Mouse (Mus musculus) liver, embryonic 11.5 days (tissue): ENCODE measurements around the gene Stt3b. TPM values are rescaled to one million over a fixed set of nuclear protein-coding genes. Genes with fewer than 3 reads are reported as not detected.
A peak's percentile ranks its signal among the peaks of the same experiment; 100 is the strongest.

Source experiments
- ATAC-seq: fragments of 200-750 bp; cut with Nextera tagmentation; replicated peaks from 2 replicates; pipeline ENCODE4 v1.8.0; 2017; ENCODE audit warnings: moderate number of reproducible peaks, mild to moderate bottlenecking, moderate TSS enrichment, moderate library complexity; ENCODE audit not compliant: low FRiP score
- DNase-seq: peaks from one replicate; pipeline ENCODE4 v3.0.0-alpha.2; 2017; ENCODE audit warnings: low spot score
- H3K27ac ChIP-seq: fragments of 300-500 bp; sonication (generic); 2 replicates; pipeline ENCODE4 v1.5.1; 2014; ENCODE audit warnings: mild to moderate bottlenecking, low read depth, low read length, control low read depth
- H3K27me3 ChIP-seq: fragments of 300-500 bp; sonication (generic); replicated peaks from 2 replicates; pipeline ENCODE4 v1.6.1; 2014; ENCODE audit warnings: low read length, mixed read lengths; ENCODE audit not compliant: control insufficient read depth, insufficient read depth
- H3K36me3 ChIP-seq: fragments of 300-500 bp; sonication (generic); 2 replicates; pipeline ENCODE4 v1.6.1; 2014; ENCODE audit warnings: mild to moderate bottlenecking, low read length, moderate library complexity, mixed read lengths; ENCODE audit not compliant: control insufficient read depth, insufficient read depth
- H3K4me1 ChIP-seq: fragments of 300-500 bp; sonication (generic); replicated peaks from 2 replicates; pipeline ENCODE4 v1.6.1; 2014; ENCODE audit warnings: low read length, mixed read lengths; ENCODE audit not compliant: control insufficient read depth, insufficient read depth
- H3K4me2 ChIP-seq: fragments of 300-500 bp; sonication (generic); 2 replicates; pipeline ENCODE4 v1.6.1; 2014; ENCODE audit warnings: mild to moderate bottlenecking, control low read depth, moderate library complexity
- H3K4me3 ChIP-seq: fragments of 300-500 bp; sonication (generic); 2 replicates; pipeline ENCODE4 v1.5.1; 2014; ENCODE audit warnings: low read depth, low read length, control low read depth
- H3K9ac ChIP-seq: fragments of 300-500 bp; sonication (generic); 2 replicates; pipeline ENCODE4 v1.6.1; 2014; ENCODE audit warnings: low read depth, low read length, control low read depth
- H3K9me3 ChIP-seq: fragments of 300-500 bp; sonication (generic); 2 replicates; pipeline ENCODE4 v1.6.1; 2016; ENCODE audit warnings: low read length, inconsistent platforms, mixed read lengths; ENCODE audit not compliant: control insufficient read depth
- WGBS: fragments of 180-500 bp; shearing (Covaris S2); extraction: QIAGEN DNeasy Blood & Tissue Kit; methylation state at CpG from one replicate; pipeline ENCODE4 v1.1.7; 2014; 5-methylcytosine and 5-hydroxymethylcytosine counted together
- polyA plus RNA-seq: library from polyadenylated mRNA; unstranded; fragments of >200 nt; fragmentation: Nextera tagmentation; extraction: Ambion mirVana; gene quantifications from 2 replicates; pipeline ENCODE4 v1.2.1, GENCODE M21; 2014

Stt3b gene
- polyA plus RNA-seq, 1 experiment from 2014 or later = 113 TPM

DNA sequence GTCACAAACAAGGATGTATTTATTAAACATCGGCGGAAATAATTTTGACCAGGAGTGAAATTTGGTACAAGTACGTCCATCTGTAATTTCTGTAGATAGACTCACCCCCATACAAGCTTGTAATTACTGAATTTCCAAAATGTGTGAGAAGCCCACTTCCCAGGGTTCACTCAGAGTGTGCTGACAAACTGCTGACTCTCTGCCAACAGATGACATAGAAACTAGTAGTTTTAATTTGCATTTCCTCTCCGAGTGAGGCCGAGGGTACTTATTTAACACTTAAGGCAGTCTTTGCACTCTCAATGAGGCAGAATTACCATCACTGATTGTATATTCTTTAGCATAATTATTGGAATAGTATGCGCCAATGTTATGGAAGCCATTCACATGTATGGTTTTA, 12.2 kb upstream of the Stt3b start:
- Histone ChIP-seq H3K27me3 (no peaks in the 10 kb centered on the region), H3K9ac (no peak overlapping the region), H3K27ac (no peak overlapping the region), H3K9me3 (no peaks in the 10 kb centered on the region), H3K36me3 (no peaks in the 10 kb centered on the region), H3K4me3 (no peak overlapping the region), H3K4me1 (no peaks in the 10 kb centered on the region), H3K4me2 (no peak overlapping the region)
- DNase-seq (no peak), ATAC-seq (no peak)
- 87% methylated on average over 6 of the region's 6 CpGs for WGBS

DNA sequence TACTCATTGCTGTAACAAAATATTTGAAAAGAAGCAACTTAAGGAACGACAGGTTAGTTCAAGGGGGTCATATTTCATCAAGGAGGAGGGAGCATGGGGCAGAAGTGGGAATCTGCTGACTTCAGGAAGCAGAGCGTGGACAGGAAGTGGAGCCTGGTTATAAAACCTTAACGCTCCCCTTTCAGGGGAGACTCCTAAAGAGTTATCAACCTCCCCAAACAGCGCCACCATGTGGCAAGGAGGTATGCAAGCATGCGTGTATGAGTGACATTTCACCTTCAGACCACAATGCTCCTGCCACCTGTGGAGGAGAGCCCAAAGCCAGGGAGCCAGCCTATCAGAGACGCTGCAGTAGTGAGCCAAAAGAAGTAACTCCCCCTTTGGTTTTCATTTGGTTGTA, 10.8 kb upstream of the Stt3b start:
- H3K36me3 ChIP-seq = no peaks in the 10 kb centered on the region
- no peak overlapping the region for H3K4me3 ChIP-seq
- 75% methylated on average over 6 of the region's 6 CpGs for WGBS
- no peaks in the 10 kb centered on the region for H3K4me1 ChIP-seq
- H3K9me3 ChIP-seq = no peaks in the 10 kb centered on the region
- H3K27ac ChIP-seq = no peak overlapping the region
- no peak for DNase-seq
- H3K27me3 ChIP-seq = no peaks in the 10 kb centered on the region
- ATAC-seq = no peak
- H3K9ac ChIP-seq = no peak overlapping the region
- H3K4me2 ChIP-seq = no peak overlapping the region

DNA sequence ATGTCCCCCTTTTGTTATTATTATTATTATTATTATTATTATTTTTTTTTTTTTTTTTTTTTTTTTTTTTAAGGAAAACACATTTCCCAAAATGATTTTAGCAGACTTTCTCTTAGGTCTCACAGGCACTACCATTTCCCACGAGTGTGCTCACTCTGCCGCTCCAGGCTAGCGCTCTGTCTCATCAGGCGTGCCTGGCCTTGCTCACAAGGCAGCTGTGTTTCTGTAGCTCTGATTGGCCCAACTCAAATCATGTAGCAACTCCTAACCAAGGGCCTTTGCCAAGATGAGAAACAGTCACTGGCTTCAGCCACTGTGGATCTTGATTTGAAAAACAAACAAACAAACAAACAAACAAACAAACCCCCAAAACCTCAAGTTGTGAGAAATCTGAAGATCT, 9.9 kb upstream of the Stt3b start:
- Histone ChIP-seq H3K4me2 (no peak overlapping the region), H3K9me3 (no peaks in the 10 kb centered on the region; the same call in 1 of the 2 replicates), H3K36me3 (no peaks in the 10 kb centered on the region), H3K9ac (no peak overlapping the region), H3K4me1 (no peaks in the 10 kb centered on the region; the same call in 1 of the 2 replicates), H3K27ac (no peak overlapping the region), H3K27me3 (no peaks in the 10 kb centered on the region), H3K4me3 (no peak overlapping the region)
- DNase-seq = no peak
- ATAC-seq = no peak
- WGBS = 85% methylated on average over 4 of the region's 4 CpGs

DNA sequence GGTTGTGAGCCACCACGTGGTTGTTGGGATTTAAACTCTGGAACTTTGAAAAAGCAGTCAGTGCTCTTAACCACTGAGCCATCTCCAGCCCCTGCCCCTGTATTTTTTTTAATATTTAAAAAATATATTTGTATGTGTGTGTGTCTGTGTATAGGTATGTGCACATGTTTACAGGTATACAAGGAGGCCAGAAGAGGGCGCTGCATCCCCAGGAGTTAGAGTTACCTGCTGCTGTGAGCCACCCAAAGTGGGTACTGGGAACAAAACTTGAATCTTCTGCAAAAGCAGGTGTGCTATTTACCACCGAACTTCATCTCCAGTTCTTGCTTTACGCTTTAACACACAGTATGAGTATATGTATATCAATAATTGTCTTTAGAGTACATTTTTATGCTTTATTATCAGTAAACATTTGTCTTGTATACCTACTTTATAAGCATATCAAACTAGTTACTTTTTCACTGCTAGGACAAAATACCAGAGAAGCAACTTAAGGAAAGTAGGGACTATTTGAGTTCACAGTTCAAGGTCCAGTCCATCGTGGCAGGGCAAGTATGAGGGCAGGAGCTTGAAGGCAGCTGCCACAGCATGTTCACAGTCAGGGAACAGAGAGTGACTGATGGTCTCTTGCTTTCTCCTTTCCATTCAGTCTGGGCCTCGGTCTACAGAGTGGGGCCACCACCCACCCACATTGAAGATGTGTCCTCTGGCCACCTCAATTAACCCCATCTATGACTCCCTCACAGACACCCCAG, 8.6 kb upstream of the Stt3b start:
- Histone ChIP-seq H3K27ac (no peak overlapping the region), H3K9me3 (no peaks in the 10 kb centered on the region; the same call in 1 of the 2 replicates), H3K4me3 (no peak overlapping the region), H3K9ac (no peak overlapping the region), H3K36me3 (no peaks in the 10 kb centered on the region), H3K27me3 (no peaks in the 10 kb centered on the region), H3K4me2 (no peak overlapping the region), H3K4me1 (peaks cover under 1% of the 10 kb centered on the region)
- 80% methylated on average over 6 of the region's 6 CpGs for WGBS
- ATAC-seq = no peak
- DNase-seq = no peak

DNA sequence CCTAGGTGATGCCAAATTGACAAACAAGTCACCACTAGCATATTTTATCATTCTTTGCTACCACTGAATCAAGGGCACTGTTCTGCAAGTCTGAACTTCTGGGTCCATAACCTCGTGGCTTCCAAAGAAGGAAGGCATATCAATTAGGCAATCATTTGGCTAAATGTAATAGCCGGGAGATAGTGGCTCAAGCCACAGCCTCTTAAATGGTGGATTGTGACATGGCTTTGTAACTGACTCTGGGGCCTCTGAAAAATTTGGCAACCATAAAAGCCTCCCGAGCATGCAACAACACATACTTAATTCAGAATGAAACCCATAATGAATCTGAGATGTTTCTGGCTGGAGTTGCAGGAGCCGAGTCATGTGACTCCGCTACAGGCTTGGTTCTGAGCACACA, 6.8 kb upstream of the Stt3b start:
- peaks cover 5% of the 10 kb centered on the region for H3K4me1 ChIP-seq
- ATAC-seq (no peak), DNase-seq (no peak)
- H3K4me3 ChIP-seq = no peak overlapping the region
- H3K9ac ChIP-seq = no peak overlapping the region
- H3K36me3 ChIP-seq = no peaks in the 10 kb centered on the region
- WGBS = 89% methylated on average over 5 of the region's 5 CpGs
- H3K27ac ChIP-seq = no peak overlapping the region
- H3K4me2 ChIP-seq = no peak overlapping the region
- no peaks in the 10 kb centered on the region for H3K27me3 ChIP-seq
- H3K9me3 ChIP-seq = no peaks in the 10 kb centered on the region; the same call in 1 of the 2 replicates

DNA sequence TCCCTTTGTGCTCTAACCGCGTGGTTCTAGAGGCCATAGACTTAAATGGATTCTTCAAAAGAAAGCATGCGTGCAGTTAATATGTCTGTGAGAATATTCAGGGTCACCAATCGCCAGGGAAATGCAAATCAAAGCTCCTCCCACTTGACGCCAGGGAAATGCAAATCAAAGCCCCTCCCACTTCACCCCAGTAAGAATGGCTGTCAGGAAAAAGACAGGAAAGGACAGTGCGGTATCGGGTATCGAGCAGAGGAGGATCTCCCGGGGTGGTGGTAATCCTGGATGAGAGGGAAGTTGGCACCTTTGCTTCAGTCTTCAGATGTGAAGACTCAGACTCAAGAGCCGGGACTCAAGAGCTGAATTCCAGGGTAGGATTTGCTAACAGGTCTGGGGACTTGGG, 4.3 kb upstream of the Stt3b start:
- Histone ChIP-seq H3K36me3 (no peaks in the 10 kb centered on the region), H3K9ac (peak overlapping the region; percentile 60), H3K9me3 (no peaks in the 10 kb centered on the region; the same call in 1 of the 2 replicates), H3K27ac (peak overlapping the region; percentile 54; the same call in 1 of the 2 replicates), H3K27me3 (no peaks in the 10 kb centered on the region), H3K4me2 (peak overlapping the region; percentile 58), H3K4me1 (peaks cover 5% of the 10 kb centered on the region), H3K4me3 (peak overlapping the region; percentile 33)
- peak; percentile 69 for DNase-seq
- 0 out of 2 replicates have a peak, but pooled peaks have one; percentile 9 for ATAC-seq
- 8% methylated on average over 10 of the region's 10 CpGs for WGBS

DNA sequence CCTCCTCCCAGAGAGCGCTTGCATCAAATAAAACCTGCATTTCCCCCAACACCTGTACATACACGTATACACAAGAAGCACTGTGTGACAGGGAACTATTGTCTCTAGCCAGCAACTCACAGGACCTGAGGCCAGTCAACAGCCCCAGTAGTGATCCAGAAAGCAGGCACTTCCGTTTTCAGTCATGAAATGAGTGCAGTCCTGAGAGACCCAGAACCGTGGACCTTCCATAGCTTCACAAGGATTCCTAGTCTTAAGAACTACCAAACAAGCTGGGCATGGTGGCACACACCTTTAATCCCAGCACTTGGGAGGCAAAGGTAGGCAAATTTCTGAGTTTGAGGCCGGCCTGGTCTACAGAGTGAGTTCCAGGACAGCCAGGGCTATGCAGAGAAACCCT, 3.6 kb upstream of the Stt3b start:
- H3K9me3 ChIP-seq = no peaks in the 10 kb centered on the region; the same call in 1 of the 2 replicates
- 76% methylated on average over 5 of the region's 5 CpGs for WGBS
- H3K27ac ChIP-seq = peak overlapping the region; percentile 54; the same call in 1 of the 2 replicates
- H3K27me3 ChIP-seq = no peaks in the 10 kb centered on the region
- ATAC-seq = no peak
- H3K36me3 ChIP-seq = no peaks in the 10 kb centered on the region
- peaks cover 5% of the 10 kb centered on the region for H3K4me1 ChIP-seq
- H3K4me3 ChIP-seq = no peak overlapping the region; the same call in none of the 2 replicates
- peak overlapping the region; percentile 46; the same call in 1 of the 2 replicates for H3K9ac ChIP-seq
- H3K4me2 ChIP-seq = peak overlapping the region; percentile 58
- no peak for DNase-seq

DNA sequence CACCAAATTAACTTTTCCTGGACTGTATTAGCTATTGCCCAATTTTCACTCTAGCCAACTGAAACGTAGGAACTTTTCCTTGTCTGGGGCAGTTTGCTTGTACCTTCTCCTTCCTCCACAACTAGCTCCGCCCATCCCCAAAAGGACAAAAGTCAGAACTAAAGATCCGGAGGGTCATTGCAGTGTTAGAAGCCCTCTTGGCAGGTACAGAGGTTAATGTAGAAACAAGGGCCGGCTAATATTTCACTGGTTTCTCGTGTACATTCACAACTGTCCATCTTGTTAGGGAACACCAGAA, 951 bp upstream of the Stt3b start:
- Histone ChIP-seq H3K4me2 (peak overlapping the region; percentile 85), H3K4me3 (peak overlapping the region; percentile 97), H3K27me3 (no peaks in the 10 kb centered on the region), H3K9me3 (no peaks in the 10 kb centered on the region; the same call in 1 of the 2 replicates), H3K36me3 (no peaks in the 10 kb centered on the region), H3K4me1 (peaks cover 18% of the 10 kb centered on the region), H3K9ac (peak overlapping the region; percentile 90), H3K27ac (peak overlapping the region; percentile 96)
- DNase-seq (no peak), ATAC-seq (no peak)
- WGBS = 7% methylated on average over 5 of the region's 5 CpGs

DNA sequence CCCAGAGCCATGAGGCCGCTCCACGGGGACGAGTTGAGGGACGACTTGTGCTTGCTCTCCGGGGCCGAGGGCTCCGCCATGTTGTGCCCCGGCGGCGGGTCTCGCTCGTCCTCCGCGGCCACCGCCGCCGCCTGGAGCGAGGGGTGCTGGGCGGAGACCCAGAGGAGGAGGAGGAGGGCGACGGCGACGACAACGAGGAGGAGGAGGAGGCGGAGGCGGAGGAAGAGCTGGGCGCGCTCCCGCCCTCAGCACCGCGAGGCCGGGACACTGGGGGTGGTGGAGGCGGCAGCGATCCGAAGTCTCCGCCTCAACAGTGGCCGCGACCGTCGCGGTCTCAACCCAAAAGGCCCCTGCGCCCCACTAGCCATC, 260 bp downstream of the Stt3b start:
- H3K27ac ChIP-seq = peak overlapping the region; percentile 96
- DNase-seq = no peak
- H3K4me2 ChIP-seq = peak overlapping the region; percentile 85
- WGBS = 0% methylated on average over 24 of the region's 42 CpGs
- no peaks in the 10 kb centered on the region for H3K27me3 ChIP-seq
- H3K4me1 ChIP-seq = peaks cover 28% of the 10 kb centered on the region
- peak overlapping the region; percentile 99 for H3K9ac ChIP-seq
- peak; percentile 85 for ATAC-seq
- peak overlapping the region; percentile 97 for H3K4me3 ChIP-seq
- no peaks in the 10 kb centered on the region for H3K36me3 ChIP-seq
- H3K9me3 ChIP-seq = no peaks in the 10 kb centered on the region
